Mouse (Mus musculus): ENCODE data around the gene Phldb2. TPM values are rescaled to one million over a fixed set of nuclear protein-coding genes. Genes with fewer than 3 reads are reported as not detected.

Gene Phldb2
- polyA plus RNA-seq, 1 experiment = 11.4 TPM

DNA sequence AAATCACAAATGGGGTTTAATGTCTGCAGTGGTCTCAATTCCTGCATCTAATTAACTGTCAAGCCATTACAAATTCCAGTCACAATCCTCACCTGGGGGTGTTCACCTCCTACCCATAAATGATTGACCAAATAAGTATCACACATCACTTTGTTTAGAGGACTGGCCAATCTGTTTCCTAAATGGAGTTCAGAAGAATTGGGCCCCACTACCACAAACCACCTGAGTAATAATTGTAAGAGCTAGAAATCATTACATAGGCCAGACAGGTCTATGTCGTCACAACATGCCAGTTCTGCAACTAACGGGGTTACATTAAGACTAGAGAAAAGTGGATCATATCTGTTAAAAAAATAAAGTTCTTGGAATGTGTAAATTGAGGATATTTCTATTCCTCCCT, 1.4 kb downstream of the Phldb2 start:
- DNase-seq (ENCODE audit: low read depth) = no peak

DNA sequence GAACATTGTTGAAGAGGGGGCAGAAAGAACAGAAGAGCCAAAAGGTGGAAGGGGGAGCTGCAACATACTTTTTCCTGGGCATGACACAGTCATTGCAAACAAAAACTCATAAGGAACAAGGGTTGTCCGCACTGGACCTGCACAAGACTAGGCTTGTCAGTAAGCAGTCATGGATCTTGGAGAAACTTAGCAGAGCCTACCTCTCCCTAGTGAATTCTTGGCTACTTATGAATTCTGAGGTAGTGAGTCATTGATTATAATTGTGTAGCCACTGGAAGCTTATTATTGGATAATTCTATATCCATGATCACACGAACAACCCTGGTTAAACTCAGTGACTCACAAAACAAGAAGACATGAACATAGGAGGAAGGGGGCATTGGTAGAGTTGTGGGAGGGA, 7.1 kb downstream of the Phldb2 start:
- no peak for DNase-seq (ENCODE audit: low read depth)

DNA sequence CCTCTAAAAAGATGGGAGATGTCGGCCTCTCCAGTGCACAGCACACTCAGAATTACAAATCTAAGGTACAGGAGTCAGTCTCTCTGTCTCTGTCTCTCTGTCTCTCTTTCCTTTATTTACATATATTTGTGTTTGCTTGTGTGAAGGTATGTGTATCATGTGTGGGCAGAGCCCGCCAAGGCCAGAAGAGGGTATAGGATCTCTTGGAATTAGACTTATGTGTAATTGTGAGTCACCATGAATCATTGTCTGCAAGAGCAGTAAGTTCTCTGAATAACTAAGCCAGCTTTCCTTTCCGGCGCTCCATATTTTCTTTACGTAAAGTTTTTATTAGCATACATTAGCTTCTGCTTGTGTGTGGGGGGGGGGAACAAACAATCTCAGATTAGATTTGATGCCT, 7.7 kb downstream of the Phldb2 start:
- DNase-seq (ENCODE audit: low read depth) = no peak

DNA sequence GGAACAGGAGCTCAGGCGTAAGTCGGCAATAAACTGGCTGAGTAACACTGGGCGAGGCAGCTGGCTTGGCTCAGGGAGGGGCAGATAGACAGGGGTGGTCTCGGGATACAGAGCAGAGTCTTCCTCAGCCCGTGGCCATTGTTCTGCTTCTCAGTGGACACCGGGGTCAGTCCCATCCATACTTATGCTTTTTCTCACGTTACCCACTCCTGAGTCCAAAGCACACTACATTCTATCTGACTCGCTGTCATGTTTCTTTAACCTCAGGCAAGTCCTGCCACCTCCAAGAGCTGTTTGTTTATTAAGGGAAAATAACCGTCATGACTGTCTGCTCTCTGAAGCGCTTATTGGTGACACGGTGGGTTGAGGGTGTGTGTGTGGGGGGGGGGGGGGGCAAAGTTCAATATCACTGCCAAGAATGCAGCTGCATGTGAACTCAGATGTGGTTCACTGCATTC, 8.2 kb downstream of the Phldb2 start:
- DNase-seq (ENCODE audit: low read depth) = no peak

DNA sequence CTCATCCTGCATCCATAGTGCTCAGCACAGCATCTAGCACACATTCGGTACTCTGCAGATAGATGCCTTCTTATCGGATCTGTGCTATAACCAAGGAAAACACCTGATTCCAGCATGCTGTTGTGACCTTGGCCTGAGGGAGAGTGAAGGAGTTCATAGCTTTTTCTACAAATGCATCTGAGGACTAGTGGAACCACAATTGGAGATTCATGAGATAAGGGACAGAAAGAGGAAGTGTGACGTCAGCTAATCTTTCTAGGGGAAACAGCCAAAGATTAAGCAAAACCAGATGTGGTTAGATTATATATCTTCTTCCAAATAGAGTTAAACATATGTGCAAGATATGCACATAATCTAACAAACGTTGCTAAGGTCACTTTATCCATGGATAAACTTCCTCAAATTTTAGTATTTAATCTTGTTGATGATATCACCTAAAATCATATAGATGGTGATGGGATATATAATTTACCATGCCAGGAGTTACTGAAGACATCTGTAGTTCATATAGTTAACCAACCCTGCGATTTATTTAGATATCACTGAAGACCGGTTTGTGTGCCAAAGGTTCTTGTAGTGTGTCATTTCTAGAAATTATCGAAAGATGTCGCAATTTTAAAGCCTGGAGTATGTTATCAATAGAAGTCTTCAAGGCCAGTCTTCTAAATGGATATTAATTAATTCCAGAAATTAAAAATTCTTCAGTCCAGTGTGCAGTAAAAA, 11.1 kb downstream of the Phldb2 start:
- DNase-seq (ENCODE audit: low read depth) = no peak

DNA sequence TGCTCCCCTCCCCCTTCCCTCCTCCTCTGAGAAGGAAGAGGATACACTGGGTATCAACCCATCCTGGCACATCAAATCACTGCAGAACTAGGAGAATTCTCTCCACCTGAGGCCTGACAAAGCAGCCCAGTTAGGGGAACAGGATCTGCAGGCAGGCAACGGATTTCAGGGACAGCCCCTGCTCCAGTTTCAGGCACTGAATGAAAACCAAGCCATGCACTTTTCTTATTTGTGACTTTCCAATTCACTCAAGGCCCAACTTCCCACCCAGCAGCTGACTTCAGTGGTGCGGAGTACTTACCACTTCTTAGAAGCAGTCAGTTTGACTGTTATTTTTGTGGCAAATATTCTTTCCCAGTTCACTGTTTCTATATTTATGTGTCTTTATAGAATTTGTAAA, 12.7 kb downstream of the Phldb2 start:
- no peak for DNase-seq (ENCODE audit: low read depth)

DNA sequence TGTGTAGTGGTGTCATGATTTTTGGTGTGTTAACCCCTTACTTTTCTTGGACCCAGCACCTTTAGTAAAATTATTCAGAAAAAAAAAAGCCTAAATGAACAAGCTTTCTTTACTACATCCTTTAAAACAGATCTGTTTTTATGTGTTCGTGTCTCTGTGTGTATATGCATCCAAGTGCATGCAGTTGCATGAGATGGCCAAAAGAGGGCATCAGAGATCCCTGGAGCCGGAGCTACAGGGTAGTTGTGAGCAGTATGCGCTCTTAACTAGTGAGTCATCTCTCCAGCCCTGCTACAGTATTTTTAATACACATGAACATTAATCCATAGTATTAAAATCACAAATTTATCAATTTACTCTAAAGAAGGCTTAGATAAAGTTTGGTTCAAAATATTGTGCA, 14.0 kb downstream of the Phldb2 start:
- no peak for DNase-seq (ENCODE audit: low read depth)

DNA sequence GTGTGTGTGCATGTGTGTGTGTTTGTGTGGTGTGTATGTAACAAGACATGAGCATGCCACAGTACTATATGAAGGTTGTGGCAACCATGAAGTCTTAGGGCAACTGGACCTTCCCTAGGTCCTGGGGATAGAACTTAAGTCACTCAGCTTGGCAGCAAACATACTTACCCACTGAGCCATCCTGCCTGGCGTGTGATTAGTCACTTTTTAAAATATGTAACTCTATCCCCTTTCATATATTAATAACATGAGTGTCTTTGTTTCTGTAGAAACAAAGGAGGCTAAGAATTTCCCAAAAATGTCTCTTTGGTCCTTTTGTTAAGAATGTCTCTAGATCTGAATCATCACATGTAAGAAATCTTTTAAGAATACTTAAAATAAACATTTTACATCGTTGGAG, 16.0 kb downstream of the Phldb2 start:
- DNase-seq (ENCODE audit: low read depth) = no peak

DNA sequence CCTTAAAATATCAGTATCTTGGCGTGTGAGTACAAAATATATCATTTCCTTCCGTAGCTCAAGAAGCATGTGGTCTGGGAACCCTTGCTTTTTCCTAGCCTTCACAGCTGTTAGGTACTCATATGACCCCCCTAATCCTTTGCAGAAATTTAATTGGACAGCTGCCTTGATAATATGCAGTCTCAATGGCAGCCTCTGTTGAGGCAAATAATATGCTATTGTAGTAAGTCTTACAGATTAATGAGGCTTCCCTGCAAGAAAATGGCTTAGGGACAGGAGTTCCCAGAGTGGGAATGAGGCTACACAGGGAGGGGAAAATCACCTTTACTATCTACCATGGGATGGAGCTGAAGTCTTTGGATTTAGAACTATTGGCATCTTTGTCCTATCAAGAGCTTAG, 16.9 kb downstream of the Phldb2 start:
- no peak for DNase-seq (ENCODE audit: low read depth)

DNA sequence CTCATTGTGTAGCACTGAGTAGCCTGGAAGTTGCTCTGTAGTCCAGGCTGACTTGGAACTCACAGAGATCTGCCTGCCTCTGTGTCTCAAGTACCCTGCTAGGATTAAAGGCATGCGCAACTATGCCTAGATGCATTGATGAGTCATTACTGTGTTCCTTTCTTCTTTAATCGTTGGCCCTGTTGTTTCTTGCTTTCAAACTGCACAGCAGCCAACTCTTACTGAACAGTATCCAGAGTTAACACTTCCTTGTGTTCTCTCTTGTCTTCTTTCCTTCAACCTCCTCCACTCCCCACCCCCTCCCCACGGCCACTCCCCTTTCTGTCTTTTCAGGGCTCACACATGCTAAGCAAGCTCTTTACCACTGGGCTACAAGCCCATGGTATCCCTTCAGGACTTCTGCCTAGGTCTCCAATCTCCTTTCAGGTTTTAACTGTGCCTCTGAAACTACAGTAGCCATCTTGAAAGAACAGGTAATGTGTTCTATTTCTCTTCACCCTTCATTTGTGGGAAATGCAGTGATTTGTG, 17.4 kb downstream of the Phldb2 start:
- no peak for DNase-seq (ENCODE audit: low read depth)

DNA sequence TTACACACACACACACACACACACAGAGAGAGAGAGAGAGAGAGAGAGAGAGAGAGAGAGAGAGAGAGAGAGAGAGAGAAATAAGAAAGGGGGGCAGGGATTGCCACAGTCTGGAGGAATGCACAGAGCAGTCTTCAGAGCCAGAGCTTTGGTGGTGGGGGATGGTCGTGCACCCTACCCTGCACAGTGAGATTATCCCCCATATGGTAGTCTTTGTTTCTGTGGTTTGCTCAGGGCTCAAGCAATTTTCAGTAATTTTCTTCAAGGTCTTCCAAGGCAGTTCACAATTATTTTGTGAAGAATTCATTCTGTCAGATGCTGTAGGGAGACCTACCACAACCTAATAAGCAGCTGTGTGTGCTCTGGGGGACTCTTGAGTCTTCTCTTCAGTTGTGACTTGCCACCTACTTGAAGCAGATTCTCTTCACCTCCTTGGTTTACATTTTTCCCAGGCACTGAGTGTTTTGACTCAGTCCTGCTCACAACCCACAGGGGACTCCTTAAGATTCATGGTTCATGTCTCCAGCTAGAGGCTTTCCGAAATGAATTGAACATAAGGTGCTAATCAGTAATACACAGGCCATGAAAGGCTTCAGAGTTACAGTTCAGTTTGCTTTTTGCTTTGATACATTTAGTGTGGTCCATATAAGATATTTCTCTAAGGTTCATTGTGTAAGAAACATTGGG, 18.5 kb downstream of the Phldb2 start:
- DNase-seq (ENCODE audit: low read depth) = no peak

DNA sequence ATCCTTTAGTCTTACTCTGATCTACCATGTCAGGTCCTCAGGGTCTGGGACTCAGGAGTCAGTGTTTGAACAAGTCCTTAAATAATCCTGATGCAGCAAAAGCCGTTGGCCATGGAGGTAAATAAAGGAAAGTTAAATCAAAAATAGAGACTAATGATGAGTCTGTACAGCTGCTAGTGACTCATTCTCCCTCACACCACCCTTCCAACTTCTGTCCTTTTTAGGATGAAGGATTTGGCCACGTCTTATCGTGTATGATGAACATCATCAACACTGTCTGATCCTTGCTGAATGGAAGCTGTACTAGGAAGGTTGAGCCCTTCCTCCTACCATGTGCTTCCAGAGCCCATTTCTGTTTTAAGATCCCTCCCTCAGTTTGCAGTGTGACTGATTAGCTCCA, 23.1 kb downstream of the Phldb2 start:
- no peak for DNase-seq (ENCODE audit: low read depth)

DNA sequence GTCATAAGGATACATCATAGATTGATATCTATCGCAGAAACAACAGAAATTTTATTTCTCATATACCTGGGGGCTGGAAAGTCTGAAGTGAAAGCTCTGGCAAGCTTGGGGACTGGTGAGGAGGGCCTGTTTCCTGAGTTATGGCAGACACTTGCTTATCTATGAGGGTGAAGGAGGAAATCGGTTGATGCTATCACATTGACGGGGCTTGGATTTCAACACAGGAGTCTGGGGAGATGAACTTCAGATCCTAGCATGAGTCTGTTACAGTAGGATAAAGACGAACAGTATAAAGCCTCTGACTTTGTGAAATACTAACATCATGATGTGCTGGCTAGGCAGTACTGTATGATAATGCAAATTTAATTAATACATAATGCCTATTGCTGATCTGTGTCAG, 25.3 kb downstream of the Phldb2 start:
- no peak for DNase-seq (ENCODE audit: low read depth)

DNA sequence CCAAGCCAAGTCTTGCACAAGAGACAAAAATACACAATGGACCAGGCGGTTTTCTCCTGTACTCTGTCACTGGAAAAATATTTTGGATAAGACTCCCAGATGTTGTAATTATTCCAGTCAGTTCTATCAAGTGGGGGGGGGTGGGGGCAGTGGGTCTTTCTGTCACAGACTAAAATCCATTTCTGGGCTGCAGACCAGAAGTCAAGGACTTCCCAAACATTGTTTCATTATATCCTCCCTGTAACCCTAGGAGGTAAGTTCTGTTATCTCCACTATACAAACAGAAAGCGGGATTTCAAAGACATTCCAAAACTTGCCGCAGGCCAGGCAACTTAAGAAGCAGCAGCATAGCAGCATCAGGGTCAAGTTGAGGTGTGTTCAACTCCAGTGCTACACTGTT, 25.8 kb downstream of the Phldb2 start:
- DNase-seq (ENCODE audit: low read depth) = no peak

DNA sequence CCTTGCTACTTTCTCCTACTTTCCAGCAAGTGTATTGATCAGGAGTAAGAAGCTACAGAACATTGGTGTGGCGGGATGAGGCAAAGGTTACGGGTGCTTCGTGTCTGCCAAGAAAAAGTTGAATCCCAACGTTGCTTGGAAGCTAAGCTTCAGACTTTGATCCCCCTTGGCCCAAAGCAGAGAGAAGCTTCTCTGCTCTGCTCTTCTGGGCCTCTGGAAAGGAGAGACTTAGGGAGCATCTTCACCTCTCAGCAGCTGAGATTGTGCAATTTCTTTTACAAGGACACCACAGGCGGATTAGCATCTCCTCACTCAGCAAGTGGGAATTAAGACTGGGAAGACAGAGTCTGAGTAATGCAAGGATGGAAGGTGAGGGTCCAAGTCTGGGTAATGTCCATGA, 26.5 kb downstream of the Phldb2 start:
- no peak for DNase-seq (ENCODE audit: low read depth)

DNA sequence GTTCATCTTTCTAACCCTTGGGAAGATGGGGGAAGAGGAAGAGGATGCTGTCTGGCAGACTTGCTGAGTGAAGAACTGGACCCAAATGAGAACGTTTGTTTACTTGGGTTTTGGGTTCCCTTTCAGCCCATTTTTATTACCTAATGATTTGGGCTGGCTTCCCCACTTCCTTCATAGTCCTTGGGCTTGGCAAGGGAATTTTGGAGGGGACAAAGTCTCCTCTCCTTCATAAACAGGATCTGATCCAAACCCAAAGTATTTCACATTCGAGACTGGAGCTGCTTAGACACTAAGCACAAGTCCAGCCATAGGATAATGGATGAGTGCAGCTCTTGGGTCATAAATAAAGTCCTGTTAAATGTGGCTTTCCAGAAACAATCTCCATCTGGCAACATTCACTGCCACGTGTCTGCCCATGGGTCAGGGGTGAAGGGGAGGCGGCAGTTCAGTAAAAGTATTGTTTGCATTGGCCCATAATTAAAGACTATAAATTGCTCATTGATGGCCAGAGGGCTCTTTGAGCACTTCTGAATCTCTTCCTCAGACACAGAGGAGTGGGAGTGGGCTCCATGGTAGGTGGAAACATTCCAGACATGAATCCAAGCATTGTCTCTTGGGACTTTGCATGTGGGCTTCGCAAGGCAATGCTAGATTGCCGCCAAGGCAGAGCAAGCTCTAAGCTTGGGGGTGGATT, 29.5 kb downstream of the Phldb2 start:
- DNase-seq (ENCODE audit: low read depth) = no peak

DNA sequence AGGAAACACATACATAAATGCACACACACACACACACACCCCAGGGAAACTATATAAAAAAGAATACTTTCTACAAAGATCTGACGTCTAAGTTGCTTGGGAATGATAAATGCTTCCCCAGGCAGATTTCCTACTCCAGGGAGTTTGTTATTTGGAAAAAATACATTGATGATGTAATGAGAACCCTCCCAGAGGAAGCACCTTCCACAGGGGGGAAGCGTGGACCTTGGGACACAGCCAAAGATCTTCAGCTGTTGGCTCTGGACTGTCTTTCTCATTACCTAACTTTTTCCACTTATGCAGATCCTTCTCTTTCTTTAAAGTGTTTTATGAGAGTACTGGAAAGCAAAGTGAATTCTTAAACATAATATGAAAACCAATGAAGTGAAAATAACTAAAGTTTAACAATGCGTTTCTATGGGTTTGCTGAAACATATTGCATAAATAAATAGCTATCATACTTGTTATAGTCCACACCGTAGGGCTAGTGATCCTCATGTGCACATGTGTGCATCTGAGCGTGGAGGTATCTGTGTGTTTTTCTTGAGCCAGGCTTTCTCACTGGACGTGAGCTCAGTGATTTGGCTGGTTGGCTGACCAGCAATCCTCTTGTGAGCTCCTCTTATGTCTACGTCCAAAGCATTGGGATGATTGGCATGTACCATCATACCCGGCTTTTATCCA, 30.7 kb downstream of the Phldb2 start:
- DNase-seq (ENCODE audit: low read depth) = no peak

DNA sequence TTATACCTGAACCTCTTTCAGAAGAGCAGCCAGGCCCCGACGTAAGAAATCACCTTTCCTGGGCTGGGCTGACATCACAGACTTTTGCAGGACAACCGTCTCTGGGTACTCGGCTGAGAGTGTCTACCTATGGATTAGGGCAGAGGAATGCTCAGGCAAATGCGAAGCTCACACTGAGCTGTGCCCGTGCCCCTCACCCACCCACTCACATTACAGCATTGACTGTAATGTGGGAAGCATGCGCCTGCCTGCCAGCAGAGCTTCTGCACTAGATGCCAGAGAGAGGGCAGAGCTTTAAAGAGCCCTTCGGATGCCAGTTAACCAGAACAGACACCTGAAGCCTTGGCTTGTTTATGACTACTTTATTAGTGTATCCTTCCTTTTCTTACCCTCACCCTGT, 33.8 kb downstream of the Phldb2 start:
- DNase-seq (ENCODE audit: low read depth) = no peak

DNA sequence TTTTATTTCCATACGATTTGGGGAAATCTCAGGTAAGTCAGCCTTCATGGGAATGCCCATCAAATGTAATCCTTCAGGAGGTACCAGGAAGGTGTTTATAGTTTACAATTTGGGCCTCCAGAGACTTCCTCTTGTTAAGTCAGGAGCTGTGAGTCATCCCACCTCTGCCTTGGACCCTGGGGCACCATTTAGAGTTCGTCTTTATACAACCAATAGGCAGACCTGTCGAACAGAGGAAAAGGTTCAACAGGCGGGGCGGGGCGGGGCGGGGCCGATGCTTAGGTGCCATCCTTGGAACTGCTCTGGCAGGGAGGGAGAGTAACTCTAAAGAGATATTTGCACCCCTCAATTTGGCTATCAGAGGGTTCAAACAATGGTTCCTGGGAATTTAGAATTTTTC, 49.8 kb downstream of the Phldb2 start:
- DNase-seq (ENCODE audit: low read depth) = no peak

DNA sequence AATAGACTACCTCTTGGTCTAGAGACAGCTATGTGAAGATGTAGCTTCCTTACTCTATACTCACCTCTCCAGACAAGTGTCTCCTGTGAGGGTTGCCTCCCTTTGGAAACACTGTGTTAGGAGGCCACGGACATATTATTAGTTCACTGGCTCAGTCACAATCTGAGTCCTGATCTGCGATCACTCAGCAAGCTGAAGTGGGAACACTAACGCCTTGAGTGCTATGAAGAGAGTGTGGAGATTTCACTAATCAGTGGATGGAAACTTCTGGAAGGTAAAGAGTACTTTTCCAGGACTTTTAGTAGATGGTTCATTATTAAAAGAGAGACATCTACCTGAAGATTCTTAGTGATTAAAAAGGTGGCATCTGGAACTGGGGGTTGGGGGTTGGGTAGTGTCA, 54.9 kb downstream of the Phldb2 start:
- no peak for DNase-seq (ENCODE audit: low read depth)

DNA sequence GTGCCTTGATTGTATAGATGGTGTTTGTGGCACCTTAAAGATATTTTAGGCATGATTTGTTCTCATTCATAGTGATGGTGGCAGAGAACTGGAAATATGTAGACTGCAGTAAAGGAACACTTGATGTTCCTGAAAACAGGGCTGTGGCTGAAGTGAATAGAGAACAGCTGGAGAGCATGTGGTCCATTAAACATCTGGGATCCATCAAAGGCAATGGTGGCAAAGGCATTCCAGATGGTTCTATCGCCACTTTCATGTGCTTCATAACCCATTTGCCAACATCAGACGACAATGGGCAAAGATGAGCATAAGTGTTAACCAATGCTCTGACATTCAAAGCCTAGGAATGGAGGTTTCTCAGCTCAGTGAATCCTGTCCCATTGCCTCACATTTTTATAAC, 56.8 kb downstream of the Phldb2 start:
- no peak for DNase-seq (ENCODE audit: low read depth)

DNA sequence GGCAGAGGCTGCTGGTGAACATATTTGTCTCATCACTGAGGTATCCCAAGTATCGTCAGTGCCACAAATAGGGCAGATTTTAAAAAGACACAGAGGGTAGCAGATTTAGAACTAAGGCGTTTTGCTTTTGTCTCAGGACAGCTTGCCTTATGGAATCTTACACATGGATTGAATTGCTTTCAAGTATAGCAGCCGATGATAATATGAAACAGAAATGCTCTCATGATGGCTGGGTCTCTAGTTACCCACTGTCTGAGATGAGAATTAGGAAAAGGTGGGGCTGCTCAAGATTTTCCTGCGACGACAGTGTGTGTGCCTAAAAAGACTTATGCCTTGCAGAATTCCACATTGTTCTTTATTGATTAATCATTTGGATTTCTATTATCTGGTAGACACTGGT, 58.4 kb downstream of the Phldb2 start:
- DNase-seq (ENCODE audit: low read depth) = no peak

All from gonadal fat pad, adult 2 months (tissue).